Mouse (Mus musculus) B cell, adult 2 months (primary cell): ENCODE data around the gene Nrbf2.

Experiments
- DNase-seq, 2 experiments: peaks; one replicate each; pipeline ENCODE4 v3.0.0; 2022

The Nrbf2 gene

GRCm38 (mm10) chr10:67285176-67285814, at the start of gene Nrbf2:
Gene Nrbf2 (minus strand): TSS chr10:67285305.
- peak; percentile 84 to 90 for DNase-seq

DNA sequence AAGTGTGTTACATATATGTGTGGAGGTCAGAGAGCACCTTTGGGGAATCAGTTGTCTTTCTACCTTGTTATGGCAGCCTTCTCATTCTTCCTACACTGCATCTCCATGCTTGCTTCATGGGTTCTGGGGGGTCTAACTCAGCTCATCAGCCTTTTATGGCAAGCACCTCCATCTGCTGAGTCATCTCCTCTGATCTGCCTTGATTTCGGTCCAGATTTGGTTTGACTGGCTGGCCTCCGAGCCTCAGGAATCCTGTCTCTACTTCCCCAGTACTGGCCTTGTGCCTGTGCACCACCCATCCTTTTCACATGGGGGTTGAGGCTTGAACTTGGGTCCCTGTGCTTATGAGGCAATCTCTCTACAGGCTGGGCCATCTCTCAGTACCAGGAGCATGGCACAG, 45.5 kb upstream of the Nrbf2 start:
- no peak for DNase-seq

GRCm38 (mm10) chr10:67329661-67330060, 44.6 kb upstream of the Nrbf2 start:
- DNase-seq = no peak

DNA sequence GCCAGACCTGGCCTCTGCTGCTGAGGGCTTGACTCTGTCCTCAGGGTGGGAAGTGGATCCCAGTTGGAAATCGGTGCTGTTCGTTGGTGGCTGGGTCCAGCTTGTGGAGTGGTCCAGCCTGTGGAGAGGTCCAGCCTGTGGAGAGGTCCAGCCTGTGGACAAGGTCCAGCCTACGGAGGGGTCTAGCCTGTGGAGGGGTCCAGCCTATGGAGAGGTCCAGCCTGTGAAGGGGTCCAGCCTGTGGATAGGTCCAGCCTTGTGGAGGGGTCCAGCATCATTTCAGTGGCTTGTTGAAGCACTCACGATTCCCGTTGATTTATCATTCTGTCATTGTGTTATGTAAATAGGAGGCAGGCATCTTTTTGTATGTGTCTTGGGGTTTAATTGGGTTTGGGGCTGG, 43.1 kb upstream of the Nrbf2 start:
- no peak for DNase-seq

DNA sequence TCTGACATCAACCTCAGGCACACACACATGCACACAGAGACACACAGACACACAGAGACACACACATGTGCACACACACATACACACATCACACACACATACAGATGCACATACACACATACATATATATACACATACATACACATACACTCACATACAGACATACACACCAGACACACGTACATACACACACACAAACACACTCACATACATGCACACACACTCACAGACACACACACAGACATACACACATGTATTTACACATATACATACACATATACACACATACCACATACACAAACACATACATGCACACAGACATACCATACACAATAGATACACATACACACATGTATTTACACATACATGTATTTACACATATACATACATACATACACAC, 38.9 kb upstream of the Nrbf2 start:
- DNase-seq = no peak

- DNase-seq = no peak
These were observed 36.3 kb upstream of the Nrbf2 start for GRCm38 (mm10) chr10:67321396-67321795.

GRCm38 (mm10) chr10:67320207-67320859, 35.2 kb upstream of the Nrbf2 start:
- DNase-seq = no peak

GRCm38 (mm10) chr10:67319016-67319725, 34.1 kb upstream of the Nrbf2 start:
- DNase-seq = no peak

GRCm38 (mm10) chr10:67317931-67318460, 32.9 kb upstream of the Nrbf2 start:
- DNase-seq = peak in 1 of 2 experiments; percentile 8

- peak; percentile 71 for DNase-seq
These were observed 29.8 kb upstream of the Nrbf2 start for GRCm38 (mm10) chr10:67314811-67315435.

- no peak for DNase-seq
These were observed 27.4 kb upstream of the Nrbf2 start for GRCm38 (mm10) chr10:67312456-67312855.

DNA sequence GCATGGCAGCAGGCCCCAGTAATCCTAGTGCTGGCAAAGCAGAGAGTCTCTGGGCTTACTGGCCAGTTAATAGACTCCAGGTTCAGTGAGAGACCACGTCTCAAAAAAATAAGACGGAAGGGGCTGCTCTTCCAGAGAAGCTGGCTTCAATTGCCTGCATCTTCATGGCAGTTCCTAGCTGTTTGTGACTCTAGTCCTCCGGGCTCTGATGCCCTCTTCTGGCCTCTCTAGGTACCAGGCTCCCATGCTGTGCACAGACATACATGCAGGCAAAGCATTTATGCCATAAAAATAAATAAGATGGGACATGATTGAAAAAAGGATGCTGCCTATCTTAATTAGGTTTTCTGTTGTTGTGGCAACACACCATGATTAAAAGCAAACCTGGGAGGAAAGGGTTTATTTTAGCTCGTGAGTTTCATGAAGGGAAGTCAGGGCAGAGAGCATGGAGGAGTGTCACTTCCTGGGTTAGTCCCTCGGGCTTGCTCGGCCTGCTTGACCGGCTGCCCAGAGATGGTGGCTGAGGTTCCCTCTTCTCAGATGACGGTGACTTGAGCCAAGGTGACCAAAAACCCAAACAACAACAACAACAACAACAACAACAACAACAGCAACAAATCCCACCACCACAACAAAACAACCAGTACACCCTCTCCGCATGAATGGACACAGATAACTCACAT, 26.3 kb upstream of the Nrbf2 start:
- DNase-seq = peak; percentile 68 to 72

DNA sequence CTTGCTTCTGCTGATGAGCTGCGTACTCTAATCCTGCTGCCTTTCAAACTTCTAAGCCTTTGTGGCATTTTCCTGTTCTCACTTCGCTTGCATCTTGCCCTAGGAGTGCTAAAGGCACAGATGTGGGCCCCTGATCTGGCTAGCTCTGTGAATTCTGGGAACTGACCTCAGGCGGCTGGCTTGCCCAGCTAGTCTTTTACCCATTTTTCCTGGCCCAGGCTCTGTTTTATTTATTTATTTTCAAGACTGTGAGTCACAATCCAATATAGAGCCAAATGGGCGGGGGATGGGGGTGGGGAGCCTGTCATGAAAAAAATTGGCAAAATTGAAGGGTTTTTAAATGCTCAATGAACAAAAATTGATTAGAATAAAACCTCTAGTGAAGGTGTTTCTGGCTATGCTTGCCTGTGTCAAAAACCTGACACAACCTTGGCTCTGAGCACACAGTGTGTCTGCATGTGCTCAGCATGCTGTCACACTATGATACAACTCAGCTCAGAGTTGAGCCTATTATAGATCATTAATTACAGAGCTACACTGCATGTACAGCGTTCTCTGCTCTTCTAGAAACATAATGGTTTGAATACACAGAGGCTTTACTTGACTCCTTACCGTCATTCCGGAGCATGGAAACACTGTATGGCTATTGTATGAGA, 24.5 kb upstream of the Nrbf2 start:
- DNase-seq = no peak

- DNase-seq = no peak
These were observed 17.2 kb upstream of the Nrbf2 start for GRCm38 (mm10) chr10:67302340-67302739.

DNA sequence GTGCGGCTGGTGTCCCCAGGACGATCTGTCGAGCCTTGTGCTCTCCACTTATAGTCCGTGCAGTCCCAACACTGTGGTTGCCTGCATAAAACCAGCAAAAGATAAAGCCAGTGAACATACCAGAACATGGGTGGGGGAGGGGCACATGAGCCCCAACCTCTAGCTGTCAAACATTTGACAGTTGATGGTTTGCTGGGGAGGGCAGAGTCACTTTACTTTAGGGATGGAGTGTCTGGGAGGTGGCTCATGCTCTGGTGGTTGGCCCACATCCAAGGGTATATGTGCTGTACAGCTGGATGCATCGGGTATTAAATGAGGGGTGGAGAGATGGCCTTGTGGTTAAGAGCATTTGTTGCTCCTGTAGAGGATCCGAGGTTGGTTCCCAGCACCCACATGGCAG, 15.9 kb upstream of the Nrbf2 start:
- no peak for DNase-seq

GRCm38 (mm10) chr10:67299285-67299684, 14.2 kb upstream of the Nrbf2 start:
- no peak for DNase-seq

DNA sequence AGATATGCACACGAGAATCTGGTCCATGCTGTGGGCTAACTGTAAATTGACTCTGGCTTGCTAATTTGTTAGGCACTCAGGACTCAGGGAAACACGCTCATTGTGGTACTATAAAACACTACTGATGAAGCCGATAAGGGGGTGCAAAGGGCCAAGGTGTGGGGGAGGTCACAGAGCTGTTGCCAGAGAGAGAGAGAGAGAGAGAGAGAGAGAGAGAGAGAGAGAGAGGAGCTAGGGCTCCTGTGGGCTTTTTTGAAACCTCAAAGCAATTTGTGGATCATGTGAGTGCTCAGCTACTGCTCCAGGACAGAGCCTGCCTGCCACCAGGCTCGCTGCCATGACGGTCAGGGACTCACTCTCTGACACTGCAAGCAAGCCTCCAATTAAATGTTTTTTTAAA, 13.8 kb upstream of the Nrbf2 start:
- no peak for DNase-seq

- DNase-seq = no peak
These were observed 12.2 kb upstream of the Nrbf2 start for GRCm38 (mm10) chr10:67297175-67297855.

- DNase-seq = peak; percentile 19 to 33
These were observed 11.5 kb upstream of the Nrbf2 start for GRCm38 (mm10) chr10:67296482-67297152.

- DNase-seq = no peak
These were observed 10.9 kb upstream of the Nrbf2 start for GRCm38 (mm10) chr10:67295938-67296466.

DNA sequence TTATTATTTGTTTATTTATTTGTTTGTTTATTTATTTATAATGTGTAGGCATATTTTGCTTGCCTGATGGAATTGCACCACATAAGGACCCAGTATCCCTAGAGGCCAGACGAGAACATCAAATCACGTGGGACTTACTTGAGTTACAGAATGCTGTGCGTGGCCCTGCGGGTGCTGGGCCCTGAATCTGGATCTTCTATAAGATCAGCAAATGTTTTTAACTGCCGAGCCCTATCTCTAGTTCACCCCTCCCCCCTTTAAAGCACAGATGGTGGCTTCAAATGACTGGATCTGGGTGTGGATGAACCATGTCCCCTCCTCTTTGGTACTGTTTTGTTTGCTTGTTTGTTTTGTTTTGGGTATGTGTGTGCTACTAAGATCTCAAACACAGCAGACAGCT, 10.2 kb upstream of the Nrbf2 start:
- no peak for DNase-seq
